Mouse (Mus musculus) erythroblast, embryonic 14.5 days (primary cell): ENCODE results near the gene Ccdc170.

Experiments used
- GATA1 ChIP-seq: IDR thresholded peaks from 2 replicates; pipeline ENCODE4 v1.6.1; 2012; ENCODE audit warnings: low read length, inconsistent platforms, mixed read lengths
- TAL1 ChIP-seq: IDR thresholded peaks from 3 replicates; pipeline ENCODE4 v1.6.1; 2012; ENCODE audit warnings: low read length, inconsistent platforms, mixed read lengths

GRCm38 (mm10) chr10:4532731-4533130 lies 50.4 kb downstream of the Ccdc170 start:
- TF ChIP-seq GATA1 (no peak), TAL1 (no peak)
